Mouse (Mus musculus): Measurements from ENCODE around the gene Tmem191c. TPM values are rescaled to one million over a fixed set of nuclear protein-coding genes. Genes with fewer than 3 reads are reported as not detected.

Tmem191c gene
- total and polyA plus RNA-seq, 3 experiments = 3.3 to 7.5 TPM; not detected in 1

GRCm38 (mm10) chr16:17252086-17252726 lies 23.7 kb upstream of the Tmem191c start (continued):
- TF ChIP-seq ZC3H11A (IDR thresholded peaks at IDR 0.05; ENCODE audit: low read depth, low read length) = no peak; the same call in 1 of the 2 replicates
- TF ChIP-seq RCOR1 (IDR thresholded peaks at IDR 0.05; ENCODE audit: low read depth, low read length) = peak; percentile 96
- peak; percentile 99 for TF ChIP-seq MAZ (IDR thresholded peaks at IDR 0.05; ENCODE audit: low read depth, low read length)
- TF ChIP-seq ETS1 (IDR thresholded peaks at IDR 0.05; ENCODE audit: low read depth, low read length) = peak; percentile 98

GRCm38 (mm10) chr16:17252841-17253240 lies 23.0 kb upstream of the Tmem191c start:
- Histone ChIP-seq H3K27me3 (ENCODE audit: control insufficient read depth in 1 of 2, insufficient read depth in 2 of 2, low read length in 2 of 2) (no peaks in the 10 kb centered on the region), H3K4me1 (ENCODE audit: control insufficient read depth in 1 of 2, insufficient read depth in 2 of 2, low read length in 2 of 2) (peaks cover 35 to 57% of the 10 kb centered on the region in 2 experiments), H3K27ac (ENCODE audit: control insufficient read depth, low read depth, low read length) (peak overlapping the region; percentile 97), H3K79me2 (ENCODE audit: control insufficient read depth, insufficient read depth, low read length, poor library complexity) (peaks cover 18% of the 10 kb centered on the region), H3K9me3 (replicated peaks; ENCODE audit: insufficient read depth, low read length) (no peaks in the 10 kb centered on the region), H3K9ac (ENCODE audit: control insufficient read depth, low read depth, low read length, poor library complexity, severe bottlenecking) (peak overlapping the region; percentile 47), H3K36me3 (ENCODE audit: control insufficient read depth in 1 of 2, insufficient read depth in 2 of 2, low read length in 2 of 2) (peaks cover 1 to 49% of the 10 kb centered on the region in 2 experiments), H3K4me3 (ENCODE audit: control insufficient read depth in 1 of 2, insufficient read depth in 1 of 2, low read depth in 2 of 2, low read length in 2 of 2) (no peak overlapping the region)
- TF ChIP-seq SIN3A (IDR thresholded peaks at IDR 0.05; ENCODE audit: low read length) = peak; percentile 34; the same call in 1 of the 2 replicates
- TF ChIP-seq TCF12 (IDR thresholded peaks at IDR 0.05; ENCODE audit: low read depth, low read length) = 0 out of 2 replicates have a peak, but pooled peaks have one; percentile 8
- TF ChIP-seq CHD1 (IDR thresholded peaks at IDR 0.05; ENCODE audit: low read depth, low read length) = no peak
- TF ChIP-seq NELFE (IDR thresholded peaks at IDR 0.05; ENCODE audit: low read depth, low read length) = no peak
- TF ChIP-seq JUND (IDR thresholded peaks at IDR 0.05; ENCODE audit: low read depth, low read length) = no peak
- TF ChIP-seq MAX (IDR thresholded peaks at IDR 0.05; ENCODE audit: low read length) = peak; percentile 59
- TF ChIP-seq POLR2A (IDR thresholded peaks at IDR 0.05; ENCODE audit: control insufficient read depth in 1 of 2, insufficient read depth in 1 of 2, low read depth in 1 of 2, low read length in 2 of 2, poor library complexity in 1 of 2) = no peak
- TF ChIP-seq POLR2AphosphoS5 (IDR thresholded peaks at IDR 0.05; ENCODE audit: borderline replicate concordance, low read depth, low read length) = no peak
- TF ChIP-seq MAFK (IDR thresholded peaks at IDR 0.05; ENCODE audit: borderline replicate concordance, low read depth, low read length) = no peak
- 0 out of 4 replicates have a peak, but pooled peaks of 1 of the 2 experiments have one; percentile 15 for TF ChIP-seq EP300 (IDR thresholded peaks at IDR 0.05; ENCODE audit: low read depth in 1 of 2, low read length in 2 of 2)
- no peak for TF ChIP-seq RCOR1 (IDR thresholded peaks at IDR 0.05; ENCODE audit: low read depth, low read length)
- peak; percentile 20; the same call in 1 of the 2 replicates for TF ChIP-seq ETS1 (IDR thresholded peaks at IDR 0.05; ENCODE audit: low read depth, low read length)
- no peak for TF ChIP-seq HCFC1 (IDR thresholded peaks at IDR 0.05; ENCODE audit: low read depth, low read length)
- no peak for TF ChIP-seq CHD2 (IDR thresholded peaks at IDR 0.05; ENCODE audit: low read length)
- no peak for TF ChIP-seq BHLHE40 (IDR thresholded peaks at IDR 0.05; ENCODE audit: borderline replicate concordance, low read depth, low read length)
- no peak for TF ChIP-seq GABPA (IDR thresholded peaks at IDR 0.05; ENCODE audit: low read depth, low read length)
- TF ChIP-seq GATA1 (IDR thresholded peaks at IDR 0.05; ENCODE audit: low read depth, low read length) = no peak
- DNase-seq (ENCODE audit: low read depth, low spot score) = peak; percentile 66

All from MEL (cell line).